1 mouse cellular context compared by ENCODE assay signal in genomic region chr2:167661270-167662203, GRCm38 (mm10).
TF ChIP-seq lines count a peak whose summit lies in the region.

Gene Gm20431 (minus strand): TSS chr2:167661496.

TF ChIP-seq in CH12.LX, 34 proteins besides CTCF, POLR2A, EP300 and RAD21 (continued from another document):
- TF ChIP-seq NRF1 (IDR thresholded peaks at IDR 0.05; ENCODE audit: low read depth, low read length) (peak; percentile 70), MXI1 (IDR thresholded peaks at IDR 0.05; ENCODE audit: low read depth, low read length) (peak; percentile 58; the same call in 1 of the 2 replicates), MAX (IDR thresholded peaks at IDR 0.05; ENCODE audit: low read length) (peak; percentile 68; the same call in 1 of the 2 replicates)
